Mouse (Mus musculus): Measurements from ENCODE around the gene Klhl12.
A peak's percentile ranks its signal among the peaks of the same experiment; 100 is the strongest.

Klhl12 gene

DNA sequence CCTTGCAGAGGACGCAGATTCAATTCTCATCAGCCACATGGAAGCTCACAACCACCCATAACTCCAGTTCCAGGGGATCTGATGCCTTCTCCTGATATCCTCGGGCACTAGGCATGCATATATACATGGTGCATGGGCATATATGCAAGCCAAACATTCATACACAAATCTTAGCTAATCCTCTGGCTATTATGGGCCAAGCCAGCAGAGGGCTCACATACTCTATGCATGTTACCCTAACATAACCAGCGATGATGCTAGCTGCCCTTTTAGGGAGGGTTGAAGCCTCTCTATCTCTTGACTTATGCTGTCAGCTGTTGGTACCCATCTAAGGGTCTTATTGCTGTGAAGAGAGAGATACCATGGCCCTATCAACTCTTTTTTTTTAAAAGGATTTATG lies 4.3 kb upstream of the Klhl12 start:
- DNase-seq = peak; percentile 42 to 77

DNA sequence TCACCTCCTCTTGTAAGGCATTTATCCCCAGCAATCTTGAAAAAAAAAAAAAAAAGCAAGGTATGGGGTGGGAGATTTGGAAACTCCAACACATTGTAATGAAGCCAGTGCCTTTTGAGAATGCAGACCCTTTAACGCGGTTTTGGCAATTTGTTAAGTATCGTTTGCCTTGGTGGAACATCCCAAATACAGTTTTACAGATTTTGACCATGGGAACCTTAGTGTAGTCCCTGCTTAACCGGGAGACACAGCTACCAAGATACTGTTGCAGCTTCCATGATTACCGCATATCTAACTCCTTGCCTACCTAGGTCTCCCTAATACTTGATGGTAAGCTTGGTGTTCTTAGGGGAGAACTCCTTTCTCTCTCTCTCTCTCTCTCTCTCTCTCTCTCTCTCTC lies 729 bp downstream of the Klhl12 start:
- DNase-seq = no peak

DNA sequence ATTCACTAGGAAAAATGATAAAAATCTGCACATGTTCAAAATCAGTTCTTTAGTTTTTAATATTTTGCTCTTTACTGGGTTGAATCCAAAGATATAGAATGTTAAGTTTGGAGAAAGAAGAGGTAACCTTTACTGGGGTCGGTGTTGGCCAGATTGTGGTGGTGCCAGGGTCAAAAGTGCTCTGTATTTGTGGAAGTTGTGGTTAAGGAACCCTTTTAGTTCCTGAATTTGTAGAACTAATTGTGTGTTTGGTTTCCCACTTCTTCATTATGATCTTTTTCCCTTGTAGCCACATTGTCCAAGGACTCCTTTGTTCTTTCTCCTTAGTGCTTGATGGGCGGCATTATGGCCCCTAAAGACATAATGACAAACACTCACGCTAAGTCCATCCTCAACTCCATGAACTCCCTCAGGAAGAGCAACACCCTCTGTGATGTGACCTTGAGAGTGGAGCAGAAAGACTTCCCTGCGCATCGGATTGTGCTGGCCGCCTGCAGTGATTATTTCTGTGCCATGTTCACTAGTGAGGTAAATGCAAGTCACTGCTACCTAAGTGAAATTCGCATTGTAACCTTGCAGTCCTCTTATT lies 2.9 kb downstream of the Klhl12 start:
- DNase-seq = no peak

DNA sequence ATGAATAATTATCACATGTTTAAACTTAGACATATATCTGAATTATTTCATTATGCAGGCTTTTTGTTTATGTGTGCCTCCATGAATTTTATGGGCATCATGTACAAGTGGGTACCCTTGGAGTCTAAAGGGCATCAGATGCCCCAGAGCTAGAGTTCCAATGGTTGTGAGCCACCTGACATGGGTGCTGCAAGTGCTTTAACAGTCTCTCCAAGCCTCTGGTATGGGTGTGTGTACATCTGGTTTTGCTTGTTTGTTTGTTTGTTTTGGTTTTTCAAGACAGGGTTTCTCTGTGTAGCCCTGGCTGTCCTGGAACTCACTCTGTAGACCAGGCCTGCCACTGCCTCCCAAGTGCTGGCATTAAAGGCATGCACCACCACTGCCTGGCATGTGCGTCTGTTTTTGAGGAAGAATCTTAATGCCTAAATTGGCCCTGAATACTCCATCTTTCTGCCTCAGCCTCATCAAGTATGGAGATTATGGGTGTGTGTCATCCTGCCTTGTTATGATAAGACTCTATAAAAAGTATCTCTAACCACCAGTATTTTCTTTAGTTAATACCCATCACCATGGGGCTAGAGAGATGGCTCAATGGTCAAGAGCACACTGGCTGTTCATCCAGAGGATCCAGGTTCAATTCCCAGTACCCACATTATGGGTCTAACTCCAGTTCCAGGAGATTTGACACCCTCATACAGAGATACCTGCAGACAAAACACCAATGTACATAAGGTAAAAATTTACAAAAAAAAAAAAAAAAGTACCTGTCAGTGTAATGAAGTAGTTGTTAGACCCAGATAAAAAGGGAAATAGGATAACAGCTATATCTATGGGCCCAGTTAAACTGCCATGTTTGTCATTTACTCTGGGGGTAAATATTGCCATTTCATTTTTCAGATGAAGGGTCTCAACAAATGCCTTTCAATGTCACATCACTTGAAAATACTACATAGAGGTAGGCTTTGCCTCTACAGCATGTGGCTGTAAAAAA lies 5.3 kb downstream of the Klhl12 start:
- DNase-seq = no peak

DNA sequence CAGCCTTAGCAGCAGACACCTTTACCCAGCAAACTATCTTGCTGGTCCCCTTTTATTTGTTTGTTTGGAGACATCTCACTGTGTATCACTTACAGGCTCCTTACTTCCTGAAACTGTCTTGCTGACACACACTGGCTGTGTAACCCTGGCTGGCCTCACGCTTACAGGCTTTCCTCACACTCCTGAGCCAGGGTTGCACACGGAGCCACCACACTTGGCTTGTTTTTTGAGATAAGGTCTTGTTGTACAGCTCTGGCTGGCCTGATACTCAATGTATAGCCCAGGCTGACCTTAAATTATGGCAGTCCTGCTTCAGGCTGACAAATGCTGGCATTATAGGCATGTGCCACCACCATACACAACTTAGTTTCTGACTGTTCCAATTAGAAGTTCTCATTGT lies 29.3 kb downstream of the Klhl12 start:
- no peak for DNase-seq

DNA sequence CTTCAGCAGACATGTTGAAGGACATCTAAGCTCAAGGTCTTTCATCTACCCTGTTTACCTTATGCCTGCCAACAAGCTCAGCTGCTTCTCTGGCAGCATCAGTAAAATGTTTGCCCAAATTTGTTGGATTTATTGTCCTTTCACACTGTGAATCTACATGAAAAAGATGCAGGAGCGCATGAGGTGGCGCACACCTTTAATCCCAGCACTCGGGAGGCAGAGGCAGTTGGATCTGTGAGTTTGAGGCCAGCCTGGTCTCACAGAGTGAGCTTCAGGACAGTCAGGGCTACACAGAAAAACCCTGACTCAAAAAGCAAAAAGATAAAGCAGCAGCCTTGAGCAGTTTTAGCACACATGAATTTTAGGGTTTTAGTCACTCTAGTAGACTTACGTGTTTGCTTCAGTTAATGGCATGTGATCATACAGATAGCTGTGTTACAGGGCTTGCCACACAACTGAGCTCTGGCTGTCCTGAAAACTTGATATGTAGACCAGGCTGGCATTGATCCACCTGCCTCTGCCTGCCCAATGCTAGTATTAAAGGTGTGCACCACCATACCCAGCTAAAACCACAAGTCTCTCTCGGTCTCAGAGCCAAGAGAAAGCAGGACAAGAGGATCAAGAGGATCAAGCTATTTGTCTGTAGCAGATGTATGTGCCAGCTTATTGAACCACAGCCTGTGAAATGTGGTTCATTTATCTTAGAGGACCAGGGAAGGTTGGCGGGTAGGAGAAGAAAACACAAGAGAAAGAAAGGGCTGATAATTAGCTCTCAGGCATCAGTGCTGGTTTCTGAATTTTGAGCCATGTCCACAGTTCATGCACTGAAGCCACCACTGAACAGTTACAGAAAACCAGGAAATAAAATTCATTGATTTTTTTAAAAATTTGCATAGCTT lies 35.8 kb downstream of the Klhl12 start:
- no peak for DNase-seq

DNA sequence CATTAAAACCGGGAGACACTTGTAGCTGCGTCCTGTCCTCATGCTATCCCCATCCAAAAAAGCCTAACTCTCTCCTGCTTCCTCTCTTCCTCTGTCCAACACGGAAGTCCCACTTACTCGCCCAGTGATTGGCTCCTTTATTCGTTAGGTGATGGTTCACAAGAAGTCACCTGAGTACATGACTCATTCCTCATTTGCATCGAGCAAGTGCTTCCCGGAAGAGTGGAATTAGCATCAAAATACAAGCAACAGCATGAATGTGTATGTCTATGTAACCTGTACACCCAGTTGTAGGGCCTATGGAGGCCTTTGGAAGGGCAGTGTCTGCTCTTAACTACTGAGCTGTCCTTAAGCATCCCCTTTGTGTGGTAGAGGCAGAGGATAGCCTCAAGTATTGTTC lies 36.9 kb downstream of the Klhl12 start:
- no peak for DNase-seq

DNA sequence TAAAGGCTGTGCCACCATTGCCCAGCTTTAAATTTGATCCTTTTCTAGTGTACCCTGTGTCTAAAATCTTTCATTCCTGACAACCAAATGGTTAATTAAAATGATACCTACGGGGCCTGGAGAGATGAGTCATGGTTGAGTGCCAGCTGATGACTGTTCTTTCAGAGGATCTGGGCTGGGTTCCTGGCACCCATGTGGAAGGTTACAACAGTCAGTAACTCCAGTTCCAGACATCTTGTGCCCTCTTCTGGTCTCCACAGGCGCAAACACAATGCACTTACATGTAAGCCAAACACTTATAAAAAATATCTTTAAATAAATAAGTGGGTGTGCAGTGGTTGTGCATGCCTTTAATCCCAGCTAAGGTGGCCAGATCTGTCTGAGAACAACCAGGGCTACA lies 38.2 kb downstream of the Klhl12 start:
- DNase-seq = no peak

DNA sequence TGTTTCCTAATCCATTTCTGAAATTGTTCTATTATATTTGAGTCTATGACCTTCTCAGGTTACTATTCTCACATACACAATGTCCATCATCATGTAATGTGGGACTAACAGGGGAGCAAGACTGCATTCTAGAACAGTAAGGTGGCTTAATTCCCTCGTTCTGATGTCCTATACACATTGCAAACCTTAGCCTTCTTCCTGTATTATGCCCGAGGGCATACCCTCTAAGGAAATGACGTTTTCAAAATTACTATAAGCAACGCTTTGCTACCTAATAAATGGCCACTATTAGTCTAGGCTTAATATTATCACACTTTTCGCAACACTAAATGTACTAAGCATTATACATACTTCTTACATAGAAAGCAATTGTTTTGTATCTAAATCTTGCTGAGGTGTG lies 38.6 kb downstream of the Klhl12 start:
- no peak for DNase-seq

DNA sequence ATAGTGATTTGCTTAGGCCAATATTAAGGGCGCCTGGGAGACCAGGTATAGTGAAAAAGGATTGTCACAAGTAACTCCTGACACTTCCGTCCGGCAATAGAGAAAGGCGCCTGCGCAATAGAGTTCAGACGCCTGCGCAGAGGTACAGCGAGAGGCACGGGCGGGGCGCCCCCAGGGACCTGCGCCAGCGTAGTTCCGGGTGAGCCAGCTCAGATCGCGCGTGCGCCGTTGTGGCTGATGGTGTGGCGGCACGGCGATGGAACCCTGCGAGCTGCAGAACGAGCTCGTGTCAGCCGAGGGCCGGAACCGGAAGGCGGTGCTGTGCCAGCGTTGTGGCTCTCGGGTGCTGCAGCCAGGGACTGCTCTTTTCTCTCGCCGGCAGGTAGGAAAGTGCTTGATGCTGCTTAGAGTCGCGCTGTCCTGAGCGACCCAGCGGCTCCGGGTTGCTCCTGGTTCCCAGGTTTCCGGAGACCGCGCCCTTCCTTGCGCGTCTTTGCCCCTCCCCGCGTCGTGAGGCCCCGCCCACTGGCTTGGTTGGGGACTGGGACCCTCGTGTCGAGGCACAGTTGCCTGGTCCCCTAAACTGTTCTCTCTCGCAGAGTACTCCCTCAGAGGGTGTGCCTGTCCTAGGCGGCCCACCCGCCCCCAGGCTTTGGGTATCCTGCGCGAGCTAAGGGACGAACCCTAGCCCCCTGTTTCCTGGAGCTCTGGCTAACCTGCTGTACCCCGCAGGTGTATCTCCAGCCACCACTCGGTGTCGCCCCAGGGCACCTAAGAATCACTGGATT lies 39.3 kb downstream of the Klhl12 start, which contains the start of gene Rabif:
Gene Rabif, plus strand, starts transcription at position 221 of the 788 bp plus-strand sequence.
- peak; percentile 99 to 100 for DNase-seq

DNA sequence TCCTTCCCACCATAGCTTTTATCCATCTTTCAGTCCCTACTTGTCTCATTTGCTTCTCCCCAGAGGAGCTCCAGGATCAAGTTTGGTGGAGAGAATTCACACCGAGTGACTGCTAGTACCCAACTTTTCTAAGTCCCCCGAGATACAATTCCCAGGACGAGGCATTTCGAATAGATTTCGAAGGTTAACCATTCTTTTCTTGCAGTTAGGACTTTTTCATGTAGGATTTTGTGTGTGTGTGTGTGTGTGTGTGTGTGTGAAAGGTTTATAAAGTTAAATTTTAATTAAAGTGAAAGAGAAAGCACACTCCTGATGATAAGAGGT lies 39.8 kb downstream of the Klhl12 start:
- DNase-seq = no peak

DNA sequence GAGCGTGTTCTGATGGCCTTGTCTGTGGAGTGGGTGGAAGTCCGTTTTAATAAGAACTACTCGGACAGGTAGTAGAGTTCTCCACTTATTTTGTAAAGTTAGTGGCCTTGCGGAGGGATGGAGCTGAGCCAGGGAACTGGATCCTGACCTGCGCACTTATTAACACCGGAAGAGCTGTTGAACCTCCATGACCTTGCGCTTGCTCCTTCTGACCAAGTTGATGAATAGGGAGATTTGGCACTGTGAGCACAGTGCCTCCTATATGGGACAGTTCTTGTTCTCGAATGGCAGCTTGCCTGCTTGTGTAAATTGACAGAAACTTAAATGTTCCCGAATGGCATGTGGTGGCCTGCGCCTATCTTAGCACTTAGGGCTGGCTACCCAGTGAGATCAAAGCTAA lies 40.7 kb downstream of the Klhl12 start:
- peak; percentile 56 to 76 for DNase-seq

DNA sequence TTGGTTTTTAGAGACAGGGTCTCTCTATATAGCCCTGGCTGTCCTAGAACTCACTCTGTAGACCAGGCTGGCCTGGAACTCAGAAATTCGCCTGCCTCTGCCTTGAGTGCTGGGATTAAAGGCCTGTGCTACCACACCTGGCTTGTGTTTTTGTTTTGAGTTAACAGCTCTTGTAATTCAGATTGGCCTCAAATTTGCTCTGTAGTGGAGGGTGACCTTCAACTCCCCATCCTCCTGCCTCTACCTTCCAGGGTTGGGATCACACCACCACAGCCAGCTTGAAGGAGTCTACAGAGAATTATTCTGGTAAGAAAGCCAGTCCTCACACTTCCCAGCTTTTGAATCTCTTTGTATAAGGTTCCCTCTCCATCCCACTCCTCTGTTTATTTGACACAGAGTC lies 45.6 kb downstream of the Klhl12 start:
- DNase-seq = no peak

DNA sequence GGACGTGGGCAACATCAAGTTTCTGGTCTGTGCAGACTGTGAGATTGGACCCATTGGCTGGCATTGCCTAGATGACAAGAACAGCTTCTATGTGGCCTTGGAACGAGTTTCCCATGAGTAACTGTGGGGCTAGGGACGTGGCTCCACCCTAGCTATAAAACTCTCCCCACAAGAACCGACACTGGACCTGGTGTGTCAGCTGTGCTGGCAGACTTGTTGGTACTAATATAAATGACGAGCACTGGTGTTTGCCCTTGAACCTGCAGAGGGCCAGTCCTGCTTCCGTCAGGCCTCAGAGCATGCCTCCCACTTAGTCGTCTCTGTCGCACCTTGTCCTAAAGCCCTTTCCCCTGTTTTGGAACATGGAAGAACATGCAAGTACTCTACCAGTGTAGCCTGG lies 50.9 kb downstream of the Klhl12 start:
- no peak for DNase-seq

DNA sequence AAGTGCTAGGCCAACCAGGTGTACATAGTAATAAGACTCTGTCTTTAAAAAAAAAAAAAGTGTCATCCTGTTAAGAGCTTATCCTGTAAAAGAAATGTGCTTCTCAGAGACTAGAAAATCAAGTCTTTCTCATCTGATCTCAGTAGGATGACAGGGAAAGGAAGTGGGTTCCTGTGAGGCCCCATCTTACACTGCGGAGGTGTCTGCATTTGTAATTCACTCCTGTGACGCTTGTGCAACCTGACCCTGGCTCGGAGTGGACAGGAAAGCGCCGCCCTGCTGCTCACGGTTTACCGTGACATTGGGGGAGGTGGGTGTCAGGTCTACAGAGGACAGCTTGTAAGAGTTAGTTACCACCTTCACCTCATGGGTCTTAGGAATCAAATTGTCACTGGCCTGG lies 54.7 kb downstream of the Klhl12 start:
- no peak for DNase-seq

DNA sequence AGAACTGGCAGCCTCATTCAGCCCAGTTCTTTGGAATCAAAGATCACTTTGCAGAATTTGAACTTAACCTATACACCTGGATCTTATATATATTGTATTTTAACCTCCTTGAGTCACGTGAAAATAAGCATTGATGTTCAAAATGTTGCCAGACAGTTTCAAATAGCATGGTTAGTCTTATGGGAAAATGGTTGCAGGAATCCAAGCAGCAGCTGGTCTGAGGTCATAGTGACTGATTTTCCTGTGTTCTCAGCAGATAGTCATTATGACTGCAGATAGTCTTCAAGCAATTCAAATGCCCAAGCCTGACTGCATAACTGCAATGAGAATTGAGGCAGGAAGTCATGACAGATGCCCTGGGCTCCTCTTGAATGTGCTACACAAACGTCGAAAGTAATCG lies 56.9 kb downstream of the Klhl12 start:
- no peak for DNase-seq

DNA sequence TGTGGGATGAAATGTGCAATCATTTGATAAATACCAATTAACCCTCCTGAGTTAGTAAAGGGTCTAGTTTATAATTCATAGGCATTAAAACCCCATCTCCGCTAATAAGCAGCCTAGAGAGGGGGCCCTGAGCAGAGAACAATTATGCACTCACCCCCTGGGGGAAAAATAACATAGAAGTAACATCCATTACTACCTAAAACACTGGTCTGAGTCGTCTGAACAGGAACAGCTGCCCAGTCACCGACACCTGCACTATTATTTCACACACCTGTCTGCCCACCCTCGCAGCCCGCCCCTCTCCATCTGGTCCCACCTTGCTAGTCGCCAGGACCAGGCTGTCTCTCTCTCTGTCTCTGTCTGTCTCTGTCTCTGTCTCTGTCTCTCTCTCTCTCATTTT lies 57.3 kb downstream of the Klhl12 start:
- no peak for DNase-seq

DNA sequence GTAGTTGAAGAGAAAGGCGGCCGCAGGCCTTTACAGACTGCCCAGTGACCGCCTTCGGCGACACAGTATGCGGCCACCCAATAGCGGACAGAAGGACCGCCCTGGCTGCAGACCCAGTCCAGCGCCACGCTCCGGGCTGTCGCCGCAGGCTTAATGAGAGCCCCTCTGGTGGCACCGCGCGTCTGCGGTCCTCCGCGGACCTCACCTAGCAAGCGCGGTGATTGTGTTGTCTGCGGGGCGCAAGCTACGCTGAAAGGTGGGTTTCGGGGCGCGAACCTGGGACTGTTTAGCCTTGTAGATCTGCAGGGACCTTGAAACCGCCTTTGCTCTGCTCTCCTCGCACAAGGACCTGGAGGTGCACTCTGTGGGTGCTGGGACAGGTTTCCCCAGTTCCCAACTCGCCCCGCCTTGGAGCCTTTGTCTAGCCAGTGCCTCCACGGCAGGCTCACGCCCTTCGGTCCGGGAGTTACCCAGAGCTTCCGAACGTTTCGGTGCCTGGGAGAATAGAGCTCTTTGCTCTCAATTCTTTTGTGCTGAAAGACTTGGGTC lies 58.1 kb downstream of the Klhl12 start:
- peak; percentile 14 to 49 for DNase-seq

DNA sequence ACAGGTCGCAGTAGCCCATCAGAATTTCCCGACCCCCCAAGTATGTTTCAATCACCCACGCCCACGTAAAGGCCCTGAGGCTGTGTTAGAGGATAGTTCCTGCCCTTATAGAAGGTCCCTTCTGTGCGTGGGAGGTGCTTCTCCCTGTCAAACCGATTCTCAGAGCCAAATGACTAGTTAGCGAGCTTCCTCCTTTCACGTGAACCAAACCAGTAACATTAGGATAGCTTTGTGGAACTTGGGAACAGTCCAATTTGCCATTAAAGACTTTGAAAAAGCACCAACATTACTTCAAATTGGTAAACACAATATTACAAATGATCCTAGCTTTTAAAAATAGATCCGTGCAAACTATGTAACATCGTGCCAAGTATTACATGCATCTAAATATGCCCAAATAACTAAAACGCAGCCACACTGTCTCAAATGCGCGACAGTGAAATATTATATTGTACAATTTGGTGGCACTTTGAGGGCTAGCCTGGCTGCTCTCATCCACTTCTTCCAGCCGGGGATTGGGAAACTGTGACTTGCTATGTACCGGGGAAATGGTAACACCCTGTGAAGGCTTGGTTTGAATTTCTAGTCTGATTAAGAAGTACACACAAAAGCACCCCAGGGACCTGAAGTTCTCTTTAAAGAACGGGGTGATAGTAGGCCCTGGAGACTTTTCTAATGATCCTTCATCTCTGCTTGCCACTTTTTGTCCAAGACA lies 58.7 kb downstream of the Klhl12 start:
- no peak for DNase-seq

DNA sequence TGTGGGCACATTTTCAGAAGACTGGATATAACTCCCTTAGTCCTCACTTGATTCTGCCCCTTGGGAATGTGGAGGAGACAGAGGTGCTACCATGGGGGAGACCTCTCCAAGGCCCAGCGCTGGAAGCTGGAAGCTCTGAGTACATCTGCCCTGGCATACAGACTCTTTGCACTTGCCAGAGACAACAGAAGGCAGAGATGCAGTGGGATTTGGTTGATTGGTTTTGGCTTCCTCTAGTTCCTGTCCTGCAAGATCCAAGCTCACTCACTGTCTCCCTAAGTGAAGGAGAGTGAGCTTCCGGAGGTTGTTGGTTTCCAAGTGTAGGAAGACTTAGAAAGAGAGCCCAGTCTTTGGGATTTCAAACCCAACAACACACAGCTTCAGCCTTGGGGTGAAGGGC lies 60.6 kb downstream of the Klhl12 start:
- DNase-seq = no peak

DNA sequence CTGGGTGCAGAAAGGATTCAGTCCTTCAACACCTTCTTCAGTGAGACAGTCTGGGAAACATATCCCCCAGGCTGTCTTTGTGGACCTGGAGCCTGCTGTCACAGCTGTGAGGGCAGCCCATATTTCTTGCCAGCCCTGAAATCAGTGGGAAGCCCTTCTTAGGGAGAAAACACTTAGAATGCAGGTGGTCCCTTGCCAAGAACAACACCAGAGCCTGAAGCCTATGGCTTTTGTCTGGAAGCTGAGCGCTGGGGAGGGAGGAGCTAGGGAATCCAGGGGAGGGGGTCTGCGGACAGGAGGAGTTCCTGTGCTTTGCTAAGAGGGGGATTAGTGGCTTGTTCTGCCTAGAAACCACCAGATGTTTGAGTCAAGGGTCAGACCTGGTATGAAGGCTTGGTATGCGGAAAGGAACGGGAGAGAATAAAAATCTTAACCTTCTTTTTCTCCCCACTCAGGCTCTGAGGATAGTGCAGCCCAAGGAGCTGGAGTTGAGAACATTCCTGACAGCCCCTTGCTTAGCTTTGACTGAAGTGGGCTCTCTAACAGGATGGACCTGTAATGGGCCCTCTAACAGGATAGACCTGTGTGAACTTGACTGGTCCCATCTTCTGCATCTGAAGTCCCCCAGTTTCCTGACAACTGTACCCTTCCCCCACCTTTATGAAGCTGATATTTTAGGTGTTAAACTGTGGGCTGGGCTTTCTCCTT lies 61.3 kb downstream of the Klhl12 start:
- peak in 1 of 2 experiments; percentile 7 for DNase-seq
